Mouse (Mus musculus): ENCODE results near the gene Lamtor2.

DNA sequence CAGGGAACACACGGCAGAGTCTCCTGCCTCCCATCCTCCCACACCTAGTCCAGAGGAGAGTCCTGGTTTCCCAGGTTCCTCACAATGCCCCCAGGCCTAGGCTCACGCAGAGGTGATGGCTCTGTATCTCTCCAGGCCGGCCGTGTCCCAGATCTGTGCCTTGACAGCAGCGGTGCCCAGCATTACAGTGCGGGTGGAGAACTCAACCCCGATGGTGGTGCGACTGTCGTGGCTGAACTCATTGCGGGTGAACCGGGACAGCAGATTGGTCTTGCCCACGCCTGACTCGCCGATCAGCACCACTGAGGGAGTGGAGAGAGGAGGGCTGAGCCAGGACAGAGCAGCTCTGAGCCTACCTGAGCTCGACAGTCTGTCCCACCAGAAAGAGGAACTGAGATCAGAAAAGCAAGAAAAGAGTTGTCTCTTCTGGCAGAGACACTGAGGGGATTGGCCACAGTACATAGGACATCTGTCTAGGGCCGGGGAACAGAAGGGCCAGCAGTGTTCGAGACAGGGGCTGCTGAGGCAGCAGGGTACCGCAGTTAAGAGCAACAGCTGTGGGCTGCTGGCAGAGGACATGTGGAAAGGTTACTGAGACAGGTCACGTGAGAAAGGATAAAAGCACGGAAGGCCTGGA is 7.8 kb downstream of the Lamtor2 start:
- TF ChIP-seq POLR2A (IDR thresholded peaks at IDR 0.05; ENCODE audit: borderline replicate concordance, control insufficient read depth, low read depth, low read length) = no peak
- 0 out of 2 replicates have a peak, but pooled peaks have one; percentile 2 for TF ChIP-seq CTCF (IDR thresholded peaks at IDR 0.05; ENCODE audit: control insufficient read depth, insufficient read depth, low read length)
